Mouse (Mus musculus) heart, embryonic 11.5 days (tissue): ENCODE results near the gene Rasgrf1. TPM values are rescaled to one million over a fixed set of nuclear protein-coding genes. Genes with fewer than 3 reads are reported as not detected.

ENCODE experiments used
- ATAC-seq: fragments of 200-750 bp; cut with Nextera tagmentation; replicated peaks from 2 replicates; pipeline ENCODE4 v1.8.0; 2017; ENCODE audit warnings: moderate library complexity; ENCODE audit not compliant: insufficient number of reproducible peaks, low FRiP score, low TSS enrichment
- H3K27ac ChIP-seq: fragments of 300-500 bp; sonication (generic); 2 replicates; pipeline ENCODE4 v1.5.1; 2014; ENCODE audit warnings: mild to moderate bottlenecking, low read depth, low read length
- H3K27me3 ChIP-seq: fragments of 300-500 bp; sonication (generic); 2 replicates; pipeline ENCODE4 v1.6.1; 2014; ENCODE audit warnings: mild to moderate bottlenecking, low read length, mixed read lengths; ENCODE audit not compliant: control insufficient read depth, insufficient read depth
- H3K36me3 ChIP-seq: fragments of 300-500 bp; sonication (generic); 2 replicates; pipeline ENCODE4 v1.6.1; 2014; ENCODE audit warnings: mild to moderate bottlenecking, low read length, moderate library complexity, mixed read lengths; ENCODE audit not compliant: control insufficient read depth, insufficient read depth
- H3K4me1 ChIP-seq: fragments of 300-500 bp; sonication (generic); 2 replicates; pipeline ENCODE4 v1.6.1; 2014; ENCODE audit warnings: low read length; ENCODE audit not compliant: control insufficient read depth, insufficient read depth
- H3K4me2 ChIP-seq: fragments of 300-500 bp; sonication (generic); 2 replicates; pipeline ENCODE4 v1.6.1; 2014; ENCODE audit warnings: mild to moderate bottlenecking, moderate library complexity
- H3K4me3 ChIP-seq: fragments of 300-500 bp; sonication (generic); 2 replicates; pipeline ENCODE4 v1.5.1; 2014; ENCODE audit warnings: low read depth, low read length
- H3K9ac ChIP-seq: fragments of 300-500 bp; sonication (generic); 2 replicates; pipeline ENCODE4 v1.6.1; 2014; ENCODE audit warnings: mild to moderate bottlenecking, low read depth, low read length, moderate library complexity
- H3K9me3 ChIP-seq: fragments of 300-500 bp; sonication (generic); replicated peaks from 2 replicates; pipeline ENCODE4 v1.6.1; 2016; ENCODE audit warnings: low read length; ENCODE audit not compliant: control insufficient read depth
- WGBS: fragments of 180-500 bp; shearing (Covaris S2); extraction: QIAGEN DNeasy Blood & Tissue Kit; methylation state at CpG from one replicate; pipeline ENCODE4 v1.1.7; 2014; ENCODE audit not compliant: insufficient replicate concordance; 5-methylcytosine and 5-hydroxymethylcytosine counted together
- polyA plus RNA-seq: library from polyadenylated mRNA; unstranded; fragments of >200 nt; fragmentation: Nextera tagmentation; extraction: Ambion mirVana; gene quantifications from 2 replicates; pipeline ENCODE4 v1.2.1, GENCODE M21; 2014

Gene Rasgrf1
- polyA plus RNA-seq, 1 experiment from 2014 or later, result 0.19 TPM

GRCm38 (mm10) chr9:90076131-90076530 lies 166.4 kb downstream of the Rasgrf1 start:
- Histone ChIP-seq H3K4me1 (no peaks in the 10 kb centered on the region), H3K36me3 (no peaks in the 10 kb centered on the region), H3K9me3 (no peaks in the 10 kb centered on the region), H3K27ac (no peak overlapping the region), H3K27me3 (no peaks in the 10 kb centered on the region), H3K9ac (no peak overlapping the region), H3K4me3 (no peak overlapping the region), H3K4me2 (no peak overlapping the region)
- ATAC-seq, result no peak
- 79% methylated on average over 5 of the region's 5 CpGs for WGBS

Other genes with a start within 250 kb of the Rasgrf1 start
- gene Tmed3, start 204.8 kb upstream of the Rasgrf1 start, polyA plus RNA-seq, result 74.3 and 80.7 TPM in 2 replicates
- gene Ankrd34c, start 171.4 kb upstream of the Rasgrf1 start, polyA plus RNA-seq, result not detected in 2 replicates
- gene Ctsh, start 144.2 kb downstream of the Rasgrf1 start, polyA plus RNA-seq, result 28.8 and 32.8 TPM in 2 replicates
- gene Morf4l1, start 204.9 kb downstream of the Rasgrf1 start, polyA plus RNA-seq, result 376 and 383 TPM in 2 replicates